Mouse (Mus musculus): Measurements from ENCODE around the gene Trio.
A peak's percentile ranks its signal among the peaks of the same experiment; 100 is the strongest.

The Trio gene

DNA sequence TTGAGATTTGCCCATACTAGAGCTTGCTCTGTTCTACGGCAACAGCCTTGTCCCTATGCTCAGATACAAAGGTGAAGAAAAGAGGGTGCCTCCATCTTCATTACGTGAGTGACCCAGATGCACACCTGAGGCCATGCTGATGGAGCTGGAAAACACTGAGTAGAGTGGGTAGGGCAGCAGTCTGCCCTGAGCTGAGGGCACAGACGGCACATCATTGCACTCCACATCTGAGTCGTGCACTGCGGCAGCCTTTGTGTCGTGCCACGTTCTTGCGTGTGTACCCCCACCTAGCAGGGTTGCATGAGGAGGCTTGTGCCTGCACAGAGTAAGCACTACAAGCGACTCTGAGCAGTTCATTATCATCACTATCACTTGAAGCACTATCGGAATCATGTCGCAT is 80.8 kb downstream of the Trio start:
- DNase-seq (ENCODE audit: low spot score): no peak

DNA sequence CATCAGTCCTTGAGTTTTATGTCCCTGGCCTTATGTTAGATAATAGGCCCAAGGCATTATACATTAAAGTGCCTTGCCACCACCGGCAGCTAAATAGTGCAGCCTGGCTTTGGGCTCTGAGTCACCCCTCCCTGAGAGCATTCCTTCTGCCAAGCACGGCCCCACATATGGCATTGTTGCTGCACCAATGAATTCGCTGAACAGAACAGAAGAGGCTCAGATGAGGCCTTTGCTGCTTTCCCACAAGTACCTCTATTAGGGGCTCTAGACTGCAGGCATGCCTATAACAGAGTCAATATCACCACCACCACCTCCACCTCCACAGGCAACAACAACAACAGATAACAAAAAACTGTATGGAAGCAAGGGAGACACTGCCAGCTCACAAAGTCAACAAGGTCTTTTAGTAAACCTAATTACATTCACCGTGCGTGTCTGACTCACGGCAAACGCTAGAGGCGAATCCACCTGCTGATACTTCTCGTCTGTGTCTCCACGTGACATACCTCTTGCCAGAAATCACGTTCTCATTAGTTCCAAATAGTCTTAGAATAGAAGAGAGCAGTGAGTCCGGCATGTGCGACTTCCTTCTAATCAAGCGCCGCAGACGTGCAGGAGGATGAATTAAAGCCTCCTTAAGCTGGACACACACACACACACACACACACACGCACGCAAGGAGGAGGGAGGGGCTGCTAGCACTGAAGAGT is 82.0 kb downstream of the Trio start:
- DNase-seq (ENCODE audit: low spot score): no peak

DNA sequence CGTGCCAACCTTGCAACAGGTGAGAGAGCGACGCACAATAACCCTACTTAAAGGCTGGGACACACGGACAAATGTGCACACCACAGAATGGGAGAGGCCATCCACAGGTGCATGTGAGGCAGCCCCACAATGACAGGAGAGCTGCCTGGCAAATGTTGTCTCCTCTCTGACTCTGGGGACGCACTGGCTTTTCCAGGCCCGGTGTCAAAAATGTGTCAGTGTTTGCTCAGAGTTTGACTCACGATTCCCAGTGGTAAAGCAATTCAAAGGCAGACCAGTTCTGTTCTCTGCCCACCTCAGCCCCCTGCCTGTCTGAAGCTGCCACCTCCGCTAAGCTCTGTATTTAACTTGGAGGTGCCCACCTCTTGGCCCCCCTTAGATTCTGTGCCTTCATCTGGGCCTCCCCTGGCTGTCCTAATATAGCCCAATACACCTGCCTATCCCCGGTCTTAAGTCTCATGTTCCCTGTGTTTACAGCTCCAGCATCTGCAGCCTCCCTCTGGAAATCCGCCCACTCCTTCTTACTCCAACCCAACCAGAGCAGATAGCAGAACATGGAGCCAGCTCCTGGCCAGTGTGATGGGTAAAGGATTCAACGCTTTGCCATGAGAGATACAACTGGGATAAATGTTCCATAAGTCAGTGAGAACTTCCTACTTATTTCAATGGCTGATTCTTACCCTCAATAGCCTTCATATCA is 83.3 kb downstream of the Trio start:
- no peak for DNase-seq (ENCODE audit: low spot score)

DNA sequence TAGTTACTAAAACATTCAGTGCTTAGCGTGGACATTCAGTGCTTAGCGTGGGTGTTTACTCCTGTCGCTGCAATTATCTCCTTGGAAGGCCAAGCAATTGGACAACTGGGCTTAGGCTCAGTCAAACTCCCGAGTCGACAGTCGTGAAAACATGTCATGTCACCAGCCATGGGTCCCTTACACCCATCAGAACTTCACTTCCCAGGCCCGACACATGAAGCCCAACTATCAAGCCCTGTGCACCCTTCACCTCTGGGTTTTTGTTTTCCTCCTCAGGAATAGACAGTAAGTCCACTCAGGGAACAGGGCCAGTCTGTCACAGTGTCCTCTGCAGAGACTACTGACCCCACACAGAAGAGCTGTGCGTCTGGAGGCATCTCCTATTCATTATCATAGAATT is 84.2 kb downstream of the Trio start:
- no peak for DNase-seq (ENCODE audit: low spot score)

DNA sequence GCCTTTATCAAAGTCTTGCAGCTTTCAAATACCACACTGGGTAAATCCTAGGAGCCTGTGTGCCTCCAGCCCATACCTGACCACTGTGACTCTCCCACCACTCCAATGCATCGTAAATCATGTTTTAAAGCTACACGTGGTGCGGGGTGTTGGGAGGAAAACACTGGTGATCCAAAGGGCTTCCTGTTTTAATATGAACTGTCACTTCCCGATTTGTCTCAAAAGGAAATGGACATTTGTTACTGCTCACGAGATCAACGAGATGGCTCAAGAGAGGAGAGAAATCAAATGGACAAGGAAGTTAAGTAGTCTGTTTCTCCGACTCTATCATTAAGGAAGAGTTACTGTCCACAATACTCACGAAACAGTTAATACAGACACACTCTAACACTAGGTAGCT is 84.6 kb downstream of the Trio start:
- DNase-seq (ENCODE audit: low spot score): no peak

DNA sequence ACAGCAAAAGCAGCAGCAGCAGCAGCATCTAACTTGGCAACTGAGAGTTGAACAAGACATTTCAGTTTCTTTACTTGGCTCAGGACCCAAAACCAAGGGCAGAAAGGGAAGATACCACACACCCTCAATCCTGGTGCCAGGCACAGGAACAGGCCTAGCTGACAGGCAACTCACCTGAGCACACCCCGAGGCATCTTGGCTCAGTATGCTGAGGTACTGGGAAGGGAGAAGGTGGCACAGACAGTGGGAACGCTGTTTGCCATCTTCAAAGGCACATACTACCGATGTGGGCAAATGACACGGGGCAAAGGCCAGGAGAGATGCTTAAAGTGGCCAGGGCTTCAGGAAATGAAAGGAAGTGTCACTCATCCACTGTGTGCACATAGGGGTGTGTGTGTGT is 85.6 kb downstream of the Trio start:
- DNase-seq (ENCODE audit: low spot score): no peak

DNA sequence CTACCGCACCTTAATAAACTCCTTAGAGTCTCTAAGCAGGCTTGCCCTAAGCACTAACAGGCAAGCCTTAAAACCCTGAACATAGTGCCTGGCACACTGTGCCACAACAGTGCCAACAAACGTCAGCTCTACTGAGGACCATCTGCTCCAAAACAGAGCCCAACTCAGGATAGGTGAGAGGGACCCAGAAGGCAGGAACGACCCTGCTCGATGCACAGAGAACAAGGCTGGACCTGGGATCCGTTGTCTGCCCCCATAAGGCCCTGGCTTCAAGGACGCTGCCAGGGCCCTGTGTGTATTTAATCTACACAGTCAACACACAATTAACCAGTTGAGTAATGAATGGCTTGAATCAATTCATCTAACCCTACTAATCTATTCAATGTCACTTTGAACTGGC is 86.8 kb downstream of the Trio start:
- DNase-seq (ENCODE audit: low spot score): no peak

DNA sequence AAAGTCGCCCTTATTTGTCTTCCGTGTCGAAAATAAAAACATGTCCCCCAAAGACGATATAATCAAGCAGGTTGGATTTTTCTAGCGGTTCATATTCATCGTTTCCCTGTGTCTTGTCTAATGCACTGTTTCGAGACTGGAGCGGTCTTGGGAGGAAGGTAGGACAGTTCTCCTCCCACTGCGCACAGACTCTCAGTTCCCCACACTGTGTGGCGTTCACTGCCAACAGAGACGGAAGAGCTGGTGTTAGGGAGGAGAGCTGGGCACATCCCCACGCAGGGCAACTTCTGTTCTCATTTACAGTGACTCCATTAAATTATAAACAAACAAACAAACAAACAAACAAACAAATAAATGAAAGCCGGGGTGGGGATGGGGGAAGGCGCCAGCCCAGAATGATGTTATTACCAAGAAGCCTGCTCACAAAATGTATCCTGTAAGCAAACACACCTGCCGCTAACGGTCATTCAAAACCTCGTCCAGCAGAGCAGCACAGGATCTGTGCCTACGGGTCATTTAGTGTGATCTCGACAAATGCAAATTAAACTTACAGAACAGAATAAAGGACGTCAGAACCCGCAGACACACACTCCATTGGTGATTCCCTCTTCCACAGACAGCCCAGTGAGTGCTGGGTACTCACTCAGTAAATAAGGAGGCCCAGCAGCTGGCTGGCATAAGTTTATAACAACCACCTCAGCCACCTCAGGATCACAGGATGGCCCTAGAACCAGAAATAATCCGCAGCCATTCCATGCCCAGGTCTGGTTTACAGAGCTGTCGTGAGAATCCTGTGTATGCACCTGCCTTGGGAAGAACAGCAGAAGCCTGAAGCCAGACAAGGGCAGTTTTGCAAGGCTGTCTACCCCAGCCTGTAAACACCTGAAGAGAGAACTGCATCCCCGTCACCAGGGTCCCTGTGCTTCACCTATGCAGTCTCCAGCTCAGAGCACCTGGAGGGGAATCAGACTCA is 87.5 kb downstream of the Trio start:
- DNase-seq (ENCODE audit: low spot score): no peak

DNA sequence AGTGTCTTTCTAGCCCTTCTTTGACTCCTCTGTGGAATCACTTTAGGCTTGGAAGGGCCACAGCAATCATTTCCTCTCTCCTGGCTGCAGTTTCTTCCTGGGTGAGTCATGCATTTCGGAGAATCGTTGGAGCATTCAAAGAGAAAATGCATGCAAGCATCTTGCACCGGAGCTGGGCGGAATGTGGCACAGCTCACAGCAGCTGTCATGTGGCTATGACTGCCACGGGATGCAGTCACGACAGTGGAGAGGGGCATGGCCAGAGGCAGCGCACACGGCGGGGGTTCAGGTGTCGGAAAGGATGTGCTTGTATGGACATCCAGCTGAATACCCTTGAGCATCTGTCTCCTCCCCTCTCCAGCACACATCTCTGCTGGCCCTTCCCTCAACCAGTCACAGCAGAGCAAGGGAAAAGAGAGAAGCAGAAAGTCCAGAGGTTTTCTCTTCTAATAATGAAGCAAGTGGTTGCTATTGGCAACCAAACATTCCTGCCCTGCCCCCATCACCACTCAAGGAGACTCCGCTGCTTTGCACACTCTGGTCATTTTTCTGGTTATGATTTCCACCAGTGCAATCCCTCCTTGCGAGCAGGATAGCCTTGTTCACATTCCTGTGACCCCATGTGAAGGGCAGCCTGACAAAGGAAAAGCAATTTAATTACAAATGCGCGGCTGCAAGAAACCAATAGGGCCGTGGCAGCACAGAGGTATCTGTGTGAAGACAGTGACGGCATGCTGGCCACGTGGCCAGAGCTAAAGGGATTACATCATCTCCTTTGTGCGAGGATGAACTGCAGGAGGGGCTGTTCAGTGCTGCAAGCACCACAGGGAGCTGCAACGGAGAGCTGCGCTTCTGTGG is 88.4 kb downstream of the Trio start:
- no peak for DNase-seq (ENCODE audit: low spot score)

DNA sequence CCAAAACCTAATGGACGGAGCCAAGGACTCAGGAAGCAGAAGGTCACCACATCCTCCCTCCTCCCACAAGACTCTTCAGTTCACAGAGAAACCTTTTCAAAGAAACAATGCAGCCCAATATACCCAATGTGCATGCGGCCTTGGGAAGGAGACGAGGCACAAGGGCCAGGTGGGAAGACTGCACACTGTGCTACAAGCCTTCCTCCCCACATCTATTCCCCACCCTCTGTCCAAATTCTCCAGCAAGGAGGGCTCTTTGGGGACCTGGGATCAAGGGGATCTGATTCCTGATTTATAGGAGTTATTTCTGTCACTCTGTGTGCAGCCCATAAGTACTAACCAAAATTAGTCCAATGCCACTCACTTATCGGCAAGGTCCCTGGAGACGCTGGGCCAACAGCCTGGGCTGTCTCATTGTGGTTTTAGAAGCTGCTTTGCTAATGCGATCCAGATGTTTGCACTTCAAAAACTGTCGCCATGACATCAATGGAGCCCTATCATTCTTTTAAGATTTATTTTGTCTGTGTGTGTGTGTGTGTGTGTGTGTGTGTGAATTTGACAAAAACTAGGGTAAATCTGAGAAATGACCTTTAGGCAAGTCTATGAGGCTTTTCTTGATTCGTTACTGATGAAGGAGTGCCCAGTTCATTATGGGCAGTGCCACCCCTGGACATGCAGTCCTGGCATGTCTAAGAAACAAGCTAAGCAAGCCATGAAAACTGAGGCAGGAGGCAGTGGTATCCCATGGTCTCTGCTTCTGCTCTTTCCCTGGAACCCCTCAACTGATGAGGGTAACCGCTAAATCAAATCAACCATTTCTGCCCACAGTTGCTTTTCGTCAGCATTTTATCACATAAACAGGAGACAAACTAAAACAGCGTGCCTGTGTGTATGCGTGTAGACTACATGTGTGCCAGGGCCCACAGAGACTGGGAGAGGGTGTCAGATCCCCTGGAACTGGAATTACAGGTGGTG is 89.6 kb downstream of the Trio start:
- no peak for DNase-seq (ENCODE audit: low spot score)

DNA sequence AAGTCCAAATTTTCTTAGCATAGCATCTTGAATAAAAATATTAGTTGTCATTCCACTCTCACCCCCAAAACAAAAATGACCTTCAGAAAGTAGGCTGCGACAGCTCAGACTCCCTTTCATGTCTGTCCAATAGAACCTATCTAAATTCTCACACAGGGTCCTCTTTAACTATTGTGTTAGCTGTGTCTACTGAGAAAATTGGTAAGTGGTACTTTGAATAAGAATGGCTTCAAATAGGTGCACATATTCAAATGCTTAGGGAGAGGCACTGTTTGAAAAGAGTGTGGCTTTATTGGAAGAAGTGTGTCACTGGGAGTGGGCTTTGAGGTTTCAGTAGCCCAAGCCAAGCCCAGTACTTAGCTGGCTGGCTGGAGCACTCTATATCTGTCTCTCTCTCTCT is 92.4 kb downstream of the Trio start:
- no peak for DNase-seq (ENCODE audit: low spot score)

DNA sequence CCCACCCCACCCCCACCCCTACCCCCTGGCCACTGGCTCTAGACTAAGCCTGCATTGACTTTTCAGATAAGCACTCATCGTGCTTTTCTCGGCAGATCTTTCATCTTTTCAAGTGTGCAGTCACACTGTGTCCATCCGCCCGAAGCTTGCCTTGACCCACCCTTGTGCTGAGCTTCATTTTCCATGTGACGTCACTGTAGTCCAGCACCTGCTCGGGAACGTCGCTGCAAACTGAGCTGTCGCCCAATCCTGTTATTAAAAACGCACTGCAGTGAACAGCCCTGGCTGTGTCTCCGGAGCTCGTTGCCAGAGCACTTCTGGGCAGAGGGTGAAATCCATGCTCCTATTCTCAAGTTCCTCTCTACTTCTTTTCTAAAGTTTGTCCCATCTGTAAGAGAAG is 93.8 kb downstream of the Trio start:
- DNase-seq (ENCODE audit: low spot score): no peak

DNA sequence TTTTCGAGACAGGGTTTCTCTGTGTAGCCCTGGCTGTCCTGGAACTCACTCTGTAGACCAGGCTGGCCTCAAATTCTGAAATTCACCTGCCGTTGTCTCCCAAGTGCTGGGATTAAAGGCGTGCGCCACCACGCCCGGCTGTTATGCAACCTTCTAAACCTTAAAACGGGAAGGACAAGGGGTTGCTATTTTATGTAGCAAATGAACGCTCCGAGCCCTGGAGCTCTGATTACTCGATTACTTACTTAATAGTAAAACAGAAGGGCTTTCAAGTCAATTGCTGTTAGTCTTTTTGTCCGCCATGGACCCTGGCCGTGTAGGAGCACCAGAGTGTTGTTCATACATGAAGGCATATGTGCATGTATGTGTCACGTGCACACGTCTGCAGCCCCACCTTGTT is 94.2 kb downstream of the Trio start:
- no peak for DNase-seq (ENCODE audit: low spot score)

DNA sequence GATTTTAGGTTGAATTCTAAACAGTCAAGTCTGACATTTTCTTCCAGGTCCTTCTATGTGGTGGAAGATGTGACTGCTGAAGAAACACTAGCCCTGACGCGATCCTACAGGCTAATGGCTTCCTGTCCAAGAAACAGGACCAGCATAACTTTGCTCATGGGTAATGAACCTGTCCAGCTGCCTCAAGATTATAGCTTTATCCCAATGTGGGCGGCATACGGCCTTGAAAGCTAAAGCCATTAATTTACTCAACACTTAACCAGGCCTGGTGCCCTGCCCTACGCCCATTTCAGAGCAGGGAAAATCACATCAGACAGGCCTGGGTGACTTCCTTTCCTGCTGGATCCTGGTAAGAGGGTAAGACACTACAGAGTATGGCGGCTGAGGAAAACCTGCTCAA is 98.0 kb downstream of the Trio start:
- DNase-seq (ENCODE audit: low spot score): no peak

DNA sequence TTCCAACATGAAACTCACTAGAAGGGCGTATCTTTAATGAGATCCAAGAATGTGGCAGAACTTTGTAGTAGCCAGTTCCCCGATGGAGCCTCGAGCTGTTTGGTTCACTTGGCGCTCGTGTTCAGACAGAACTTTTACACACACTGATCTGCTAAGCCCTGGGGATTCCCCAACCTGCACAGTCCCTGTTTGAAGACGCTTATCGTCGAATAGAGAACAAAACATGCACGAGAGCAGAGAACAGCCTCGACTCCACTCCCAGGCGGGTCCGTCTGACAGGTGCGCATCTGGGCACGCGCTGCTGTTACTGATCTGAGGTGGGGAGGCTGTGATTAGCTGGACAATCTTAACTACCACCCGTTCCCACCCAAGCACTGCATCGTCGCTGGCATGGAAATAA is 98.7 kb downstream of the Trio start:
- DNase-seq (ENCODE audit: low spot score): peak; percentile 81

DNA sequence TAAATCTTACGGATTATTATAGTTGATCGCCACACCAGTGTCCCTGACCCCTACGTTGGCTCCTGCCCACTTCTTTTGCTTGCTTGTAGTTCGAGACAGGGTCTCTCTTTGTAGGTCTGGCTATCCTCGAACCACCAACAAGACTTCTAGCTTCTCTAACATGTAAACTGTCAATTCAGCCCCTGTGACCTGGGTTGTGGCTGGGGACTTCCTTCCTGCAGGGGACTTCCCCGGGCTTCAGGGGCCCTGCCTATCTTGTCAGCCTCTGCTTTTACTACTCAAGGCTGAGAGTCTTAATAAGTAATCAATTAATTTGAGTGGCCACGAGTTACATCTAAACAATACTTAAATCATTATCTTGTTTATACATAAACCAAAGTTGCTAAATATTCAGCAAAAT is 99.2 kb downstream of the Trio start:
- DNase-seq (ENCODE audit: low spot score): peak; percentile 77

DNA sequence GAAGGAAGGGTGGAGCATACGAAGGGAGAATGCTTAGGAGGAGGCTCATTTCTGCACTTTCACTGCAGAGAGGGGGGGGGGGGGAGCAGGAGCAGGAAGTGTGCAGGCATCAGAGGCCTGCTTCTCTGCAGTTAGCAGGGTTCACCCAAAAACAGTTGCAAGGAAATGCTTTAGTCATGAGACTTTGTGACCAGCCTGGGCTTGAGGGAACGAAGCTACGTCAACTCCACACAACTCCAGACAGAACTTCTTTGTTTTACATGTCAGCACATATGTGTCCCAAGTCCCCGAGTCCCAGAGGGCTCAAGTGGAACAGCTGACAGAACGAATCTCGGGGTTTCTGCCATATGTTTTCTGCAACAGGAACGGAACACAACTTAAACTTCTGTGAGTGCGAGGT is 99.8 kb downstream of the Trio start:
- DNase-seq (ENCODE audit: low spot score): peak; percentile 72

DNA sequence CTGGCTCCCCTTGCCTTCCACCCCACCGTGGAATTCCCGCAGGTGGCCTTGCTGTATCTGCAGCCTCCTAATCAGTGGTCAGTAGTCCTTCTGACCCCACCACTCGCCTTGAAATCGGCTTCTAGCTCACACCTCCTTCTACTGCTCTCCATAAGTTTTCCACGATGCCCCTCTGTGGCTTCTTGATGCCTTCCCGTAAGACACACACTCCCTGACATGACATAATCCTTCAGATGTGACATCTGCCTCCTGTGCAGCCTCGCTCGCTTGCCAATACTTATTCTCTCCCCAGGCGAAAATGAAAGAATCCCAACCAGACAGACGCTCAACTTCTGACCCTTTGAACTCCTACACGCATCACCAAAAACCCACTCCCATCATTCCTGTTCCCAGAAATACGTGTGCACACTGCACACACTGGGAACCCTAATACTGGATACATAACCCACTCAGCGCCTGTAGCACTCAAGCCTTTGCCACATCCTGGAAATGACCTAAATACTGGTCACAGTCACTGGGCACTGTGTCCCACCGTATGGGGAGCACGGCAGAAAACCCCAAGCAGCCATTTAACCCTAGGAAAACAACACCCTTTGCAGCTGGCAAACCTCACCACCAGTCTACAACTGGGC is 100.5 kb downstream of the Trio start:
- DNase-seq (ENCODE audit: low spot score): no peak

DNA sequence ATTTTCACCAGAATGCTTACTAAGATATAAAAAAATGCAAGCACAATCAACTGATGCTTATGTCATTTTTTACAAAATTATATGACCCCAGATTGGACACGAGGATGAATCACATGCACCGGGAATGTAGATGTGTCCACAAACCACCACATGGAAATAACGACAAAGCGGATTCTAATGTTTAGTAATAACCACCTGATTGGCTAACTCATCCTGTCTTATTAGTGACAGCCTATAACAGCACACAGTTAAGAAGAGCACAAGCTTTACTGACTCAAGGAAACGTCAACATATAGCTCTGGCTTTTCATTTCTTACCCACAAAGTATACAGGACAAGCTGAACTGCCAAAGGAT is 101.7 kb downstream of the Trio start:
- DNase-seq (ENCODE audit: low spot score): no peak

DNA sequence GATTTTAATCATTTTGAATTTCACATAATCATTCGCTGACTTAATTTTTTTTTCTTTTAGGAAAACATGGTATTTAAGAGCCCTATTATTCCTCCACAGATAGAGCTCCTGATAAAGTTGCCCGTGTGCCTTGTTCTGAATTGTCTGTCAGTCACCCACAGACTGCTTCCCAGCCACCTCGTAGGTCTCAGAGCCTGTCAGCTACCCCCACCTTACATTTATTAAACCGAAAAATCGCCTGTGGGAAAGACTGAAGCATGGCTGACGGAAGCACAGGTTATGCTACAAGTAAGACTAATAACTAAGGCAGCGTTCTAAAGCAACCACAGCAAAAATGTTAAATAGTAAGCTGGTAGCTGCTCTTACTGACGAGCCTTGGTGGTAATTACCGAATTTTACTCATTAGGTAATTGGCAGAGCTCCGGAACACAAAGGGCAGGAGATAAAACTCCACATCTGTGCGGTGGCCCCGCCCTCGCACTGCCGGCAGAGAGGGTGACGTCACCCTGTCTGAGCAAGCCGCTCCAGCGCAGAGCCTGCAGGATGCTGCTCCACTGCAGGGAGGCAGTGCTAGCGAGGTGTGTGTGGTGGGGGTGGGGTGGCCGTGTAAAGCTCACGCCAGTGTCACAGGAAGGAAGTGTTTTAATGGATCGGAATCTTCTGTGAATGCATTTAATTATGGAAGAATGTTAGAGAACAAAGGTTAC is 102.2 kb downstream of the Trio start:
- DNase-seq (ENCODE audit: low spot score): peak; percentile 88
